ENCODE assay signal across 8 mouse cellular contexts in genomic region chr11:85894731-85895545, GRCm38 (mm10). TPM values are rescaled to one million over a fixed set of nuclear protein-coding genes. Genes with fewer than 3 reads are reported as not detected.
DNase-seq lines count a peak whose midpoint lies in the region; ATAC-seq and TF ChIP-seq lines count a peak whose summit lies in the region.

No protein-coding gene starts in this region.

- peak overlapping the region; percentile 33 for H3K4me2 ChIP-seq in forebrain, postnatal 0 days (ENCODE audit: low read depth)
- peak overlapping the region; percentile 51 for H3K4me2 ChIP-seq in midbrain, embryonic 13.5 days (replicated peaks)

- WGBS in forebrain, postnatal 0 days: 4% methylated on average over 43 of the region's 43 CpGs
- WGBS in limb, embryonic 10.5 days: under 1% methylated on average over 43 of the region's 43 CpGs
- WGBS in midbrain, embryonic 13.5 days: 1% methylated on average over 43 of the region's 43 CpGs

- no peak overlapping the region for H3K27ac ChIP-seq in forebrain, postnatal 0 days (ENCODE audit: low read depth, low read length)
- H3K27ac ChIP-seq in limb, embryonic 10.5 days: peak overlapping the region; percentile 97
- H3K27ac ChIP-seq in midbrain, embryonic 13.5 days: no peak overlapping the region

- no peaks in the 10 kb centered on the region for H3K4me1 ChIP-seq in forebrain, postnatal 0 days (ENCODE audit: insufficient read depth)
- H3K4me1 ChIP-seq in limb, embryonic 10.5 days: peaks cover 89% of the 10 kb centered on the region
- peaks cover 14% of the 10 kb centered on the region for H3K4me1 ChIP-seq in midbrain, embryonic 13.5 days (replicated peaks)

- H3K36me3 ChIP-seq in forebrain, postnatal 0 days (ENCODE audit: insufficient read depth): no peaks in the 10 kb centered on the region
- H3K36me3 ChIP-seq in limb, embryonic 10.5 days: peaks cover 52% of the 10 kb centered on the region
- no peaks in the 10 kb centered on the region for H3K36me3 ChIP-seq in midbrain, embryonic 13.5 days

- ATAC-seq in forebrain, postnatal 0 days: no peak
- ATAC-seq in midbrain, embryonic 13.5 days: peak; percentile 48; the same call in 1 of the 2 replicates

- H3K27me3 ChIP-seq in forebrain, postnatal 0 days (ENCODE audit: insufficient read depth, low read length): peaks cover 83% of the 10 kb centered on the region
- peaks cover 98% of the 10 kb centered on the region for H3K27me3 ChIP-seq in limb, embryonic 10.5 days (ENCODE audit: low read depth, poor library complexity, severe bottlenecking)
- H3K27me3 ChIP-seq in midbrain, embryonic 13.5 days: peaks cover 95% of the 10 kb centered on the region

- intact Hi-C loops in left cerebral cortex, postnatal 36 days (cut with DNase I): loop anchor here (5.0 kb wide), 2 partner anchors 32 to 1368 kb away; partner anchors contain the start of gene Lhx1

- no peak overlapping the region for H3K9ac ChIP-seq in forebrain, postnatal 0 days
- H3K9ac ChIP-seq in midbrain, embryonic 13.5 days (replicated peaks): peak overlapping the region; percentile 51

- peak; percentile 23 for DNase-seq in ovary, postnatal 36 days (ENCODE audit: low spot score)
- DNase-seq in ovary, adult 18-20 months (ENCODE audit: low spot score): no peak
- DNase-seq in forebrain, postnatal 0 days: peak; percentile 35
- DNase-seq in limb, embryonic 10.5 days (ENCODE audit: low spot score): peak; percentile 68
- no peak for DNase-seq in left cerebral cortex, postnatal 36 days (ENCODE audit: low spot score in 2 of 2)
- DNase-seq in spleen, postnatal 36 days (ENCODE audit: low spot score in 2 of 2): no peak
- no peak for DNase-seq in cerebellum, adult 9-11 months

- H3K4me3 ChIP-seq in forebrain, postnatal 0 days (ENCODE audit: low read depth, low read length): peak overlapping the region; percentile 11; the same call in 1 of the 2 replicates
- H3K4me3 ChIP-seq in limb, embryonic 10.5 days: peak overlapping the region; percentile 63
- H3K4me3 ChIP-seq in midbrain, embryonic 13.5 days (replicated peaks): peak overlapping the region; percentile 29

- no peaks in the 10 kb centered on the region for H3K9me3 ChIP-seq in forebrain, postnatal 0 days (ENCODE audit: low read length)
- H3K9me3 ChIP-seq in limb, embryonic 10.5 days (replicated peaks): no peaks in the 10 kb centered on the region
- H3K9me3 ChIP-seq in midbrain, embryonic 13.5 days: no peaks in the 10 kb centered on the region

- TF ChIP-seq CTCF in forebrain, postnatal 0 days (IDR thresholded peaks at IDR 0.05; ENCODE audit: low read depth): no peak

RNA-seq across cellular contexts. Expression of gene Tbx4, which starts 8.7 kb away (rescaled TPM):
- total RNA-seq in forebrain, postnatal 0 days (2014; rRNA removed): 0.15 and 0.33 TPM in 2 replicates
- polyA plus RNA-seq in forebrain, postnatal 0 days (2015; fragmentation: Nextera tagmentation; extraction: Ambion mirVana): 0.19 TPM in 2 replicates
- 23.5 and 49.0 TPM in 2 replicates for polyA plus RNA-seq in limb, embryonic 10.5 days (2016; fragmentation: Nextera tagmentation; extraction: Ambion mirVana)
- 0.20 and 0.26 TPM in 2 replicates for polyA plus RNA-seq in midbrain, embryonic 13.5 days (2015; fragmentation: Nextera tagmentation; extraction: Ambion mirVana)
- total RNA-seq in left cerebral cortex, postnatal 36 days (2021): under 1 TPM; 0.17 to 0.25 TPM

RNA-seq across cellular contexts. Expression of gene Gm11444, which starts 44.8 kb away (rescaled TPM):
- total RNA-seq in forebrain, postnatal 0 days (2014; rRNA removed): not detected in 2 replicates
- not detected in 2 replicates for polyA plus RNA-seq in forebrain, postnatal 0 days (2015; fragmentation: Nextera tagmentation; extraction: Ambion mirVana)
- not detected in 2 replicates for polyA plus RNA-seq in limb, embryonic 10.5 days (2016; fragmentation: Nextera tagmentation; extraction: Ambion mirVana)
- not detected in 2 replicates for polyA plus RNA-seq in midbrain, embryonic 13.5 days (2015; fragmentation: Nextera tagmentation; extraction: Ambion mirVana)
- total RNA-seq in left cerebral cortex, postnatal 36 days (2021): not detected

Comparison
In these comparisons a context has a peak if more than half of its experiments do, and no peak if none do; other contexts are left out.
1. DNase-seq: peak in ovary, postnatal 36 days (single experiment), forebrain, postnatal 0 days (single experiment) and limb, embryonic 10.5 days (single experiment); none in ovary, adult 18-20 months (single experiment), left cerebral cortex, postnatal 36 days (0 of 2), spleen, postnatal 36 days (0 of 2) and cerebellum, adult 9-11 months (single experiment).
2. H3K4me3 ChIP-seq: peak in every context shown above with its lines; median percentile 63 in limb, embryonic 10.5 days; 29 in midbrain, embryonic 13.5 days; 11 in forebrain, postnatal 0 days.
3. RNA of gene Tbx4, which starts 8.7 kb away (polyA plus RNA-seq): 23.5 to 49.0 TPM in limb, embryonic 10.5 days; 0.20 to 0.26 TPM in midbrain, embryonic 13.5 days and 0.19 TPM in forebrain, postnatal 0 days; every median in the first group is over 10 times any median in the second.